Mouse (Mus musculus): ENCODE data around the gene Rhbdf2.

DNA sequence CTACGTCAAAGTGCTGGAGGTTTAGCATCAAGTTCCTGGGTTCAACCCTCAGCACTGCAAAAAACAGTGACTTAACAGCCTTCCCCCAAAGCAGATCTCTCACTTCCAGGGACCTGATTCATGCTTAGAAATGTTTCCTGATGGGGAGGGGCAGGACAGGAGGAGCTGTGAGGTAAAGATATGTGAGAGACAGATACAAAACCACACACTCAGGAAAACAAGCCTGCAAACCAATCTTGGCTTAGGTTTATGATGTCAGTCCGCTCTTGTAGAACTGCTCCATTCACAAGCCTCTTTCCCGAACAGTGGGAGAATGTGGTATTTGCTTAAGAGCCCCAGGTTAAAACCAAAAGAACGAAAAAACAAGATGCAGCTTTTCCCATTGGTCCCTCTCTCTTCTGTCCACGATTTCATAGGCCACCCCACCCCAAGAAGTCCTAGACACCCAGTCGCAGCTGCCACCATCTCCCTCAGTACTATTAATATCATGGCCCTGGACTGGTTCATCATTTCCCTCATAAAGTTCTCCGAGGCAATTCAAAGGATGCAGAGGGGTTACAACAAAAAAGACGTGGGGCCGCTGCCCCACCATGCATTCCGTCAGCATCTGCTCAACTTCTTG is 46.7 kb downstream of the Rhbdf2 start:
- TF ChIP-seq CHD2 (IDR thresholded peaks at IDR 0.05; ENCODE audit: low read depth, low read length) (no peak), ZC3H11A (IDR thresholded peaks at IDR 0.05; ENCODE audit: borderline replicate concordance, low read depth, low read length) (no peak), ZNF384 (IDR thresholded peaks at IDR 0.05; ENCODE audit: low read depth, low read length) (no peak), MAFK (IDR thresholded peaks at IDR 0.05; ENCODE audit: insufficient read depth, low read depth, low read length) (no peak)

All from ES-E14 (cell line).